Mouse (Mus musculus) bone marrow, adult 2 months (tissue): ENCODE measurements around the gene Aqp12.

ENCODE experiments used
- CTCF ChIP-seq: fragments of 200-500 bp; IDR thresholded peaks from 2 replicates; pipeline ENCODE4 v1.5.1; 2011; ENCODE audit warnings: low read length, control low read depth; ENCODE audit not compliant: control insufficient read depth, insufficient read depth
- POLR2A ChIP-seq: fragments of 200-500 bp; IDR thresholded peaks from 2 replicates; pipeline ENCODE4 v1.6.1; 2011; ENCODE audit warnings: low read depth, mild to moderate bottlenecking, control low read depth, low read length, borderline replicate concordance; ENCODE audit not compliant: control insufficient read depth

- TF ChIP-seq POLR2A (no peak), CTCF (no peak)
These were observed 23.9 kb downstream of the Aqp12 start for GRCm38 (mm10) chr1:93030060-93030459.
